Mouse (Mus musculus) stomach, embryonic 16.5 days (tissue): ENCODE measurements around the gene Efhd1. TPM values are rescaled to one million over a fixed set of nuclear protein-coding genes. Genes with fewer than 3 reads are reported as not detected.

ENCODE experiments used
- ATAC-seq: fragments of 200-750 bp; cut with Nextera tagmentation; 2 replicates; pipeline ENCODE4 v1.8.0; 2017; ENCODE audit warnings: moderate number of reproducible peaks, moderate TSS enrichment; ENCODE audit not compliant: insufficient read depth, low FRiP score
- H3K27ac ChIP-seq: fragments of 300-500 bp; sonication (generic); 2 replicates; pipeline ENCODE4 v1.5.1; 2014; ENCODE audit warnings: low read length
- H3K27me3 ChIP-seq: fragments of 300-500 bp; sonication (generic); 2 replicates; pipeline ENCODE4 v1.6.1; 2014; ENCODE audit warnings: low read length, control low read depth, mixed read lengths; ENCODE audit not compliant: control insufficient read depth, insufficient read depth
- H3K36me3 ChIP-seq: fragments of 300-500 bp; sonication (generic); 2 replicates; pipeline ENCODE4 v1.6.1; 2014; ENCODE audit warnings: low read length; ENCODE audit not compliant: control insufficient read depth, insufficient read depth
- H3K4me1 ChIP-seq: fragments of 300-500 bp; sonication (generic); 2 replicates; pipeline ENCODE4 v1.6.1; 2014; ENCODE audit warnings: low read length, control low read depth, mixed read lengths; ENCODE audit not compliant: control insufficient read depth, insufficient read depth
- H3K4me2 ChIP-seq: fragments of 300-500 bp; sonication (generic); 2 replicates; pipeline ENCODE4 v1.6.1; 2014; ENCODE audit warnings: low read depth, low read length, mixed read lengths
- H3K4me3 ChIP-seq: fragments of 300-500 bp; sonication (generic); replicated peaks from 2 replicates; pipeline ENCODE4 v1.5.1; 2014; ENCODE audit warnings: mild to moderate bottlenecking, low read length
- H3K9ac ChIP-seq: fragments of 300-500 bp; sonication (generic); 2 replicates; pipeline ENCODE4 v1.6.1; 2014; ENCODE audit warnings: low read length
- H3K9me3 ChIP-seq: fragments of 300-500 bp; sonication (generic); replicated peaks from 2 replicates; pipeline ENCODE4 v1.6.1; 2016; ENCODE audit warnings: low read length, control low read depth; ENCODE audit not compliant: control insufficient read depth
- WGBS: fragments of 180-500 bp; shearing (Covaris S2); extraction: QIAGEN DNeasy Blood & Tissue Kit; methylation state at CpG from one replicate; pipeline ENCODE4 v1.1.7; 2014; 5-methylcytosine and 5-hydroxymethylcytosine counted together
- polyA plus RNA-seq: library from polyadenylated mRNA; unstranded; fragments of >200 nt; fragmentation: Nextera tagmentation; extraction: Ambion mirVana; gene quantifications from 2 replicates; pipeline ENCODE4 v1.2.1, GENCODE M21; 2015

Efhd1 gene
- polyA plus RNA-seq, 1 experiment from 2014 or later: 0.46 TPM

DNA sequence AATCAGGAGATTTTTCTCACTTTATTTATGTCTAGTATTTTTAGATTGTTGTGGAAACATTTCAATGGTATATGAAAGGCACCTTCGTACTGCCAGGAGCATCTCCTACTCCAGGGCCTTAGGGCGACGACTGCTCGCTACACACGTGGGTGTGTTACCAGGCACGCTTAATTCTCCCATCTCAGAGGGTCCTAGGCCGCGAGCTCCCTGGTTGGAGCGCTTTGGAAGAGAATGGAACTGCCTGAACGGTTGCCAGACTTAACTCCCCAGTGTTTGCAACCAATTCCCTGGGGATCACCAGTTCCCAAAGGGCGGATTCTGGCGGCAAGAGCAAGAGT lies 398 bp upstream of the Efhd1 start:
- Histone ChIP-seq H3K27me3 (peaks cover 76% of the 10 kb centered on the region), H3K4me1 (peaks cover 12% of the 10 kb centered on the region), H3K27ac (no peak overlapping the region), H3K9me3 (no peaks in the 10 kb centered on the region), H3K4me2 (peak overlapping the region; percentile 98), H3K36me3 (no peaks in the 10 kb centered on the region), H3K9ac (no peak overlapping the region; the same call in 1 of the 2 replicates), H3K4me3 (peak overlapping the region; percentile 53)
- no peak for ATAC-seq
- WGBS: 3% methylated on average over 12 of the region's 12 CpGs

DNA sequence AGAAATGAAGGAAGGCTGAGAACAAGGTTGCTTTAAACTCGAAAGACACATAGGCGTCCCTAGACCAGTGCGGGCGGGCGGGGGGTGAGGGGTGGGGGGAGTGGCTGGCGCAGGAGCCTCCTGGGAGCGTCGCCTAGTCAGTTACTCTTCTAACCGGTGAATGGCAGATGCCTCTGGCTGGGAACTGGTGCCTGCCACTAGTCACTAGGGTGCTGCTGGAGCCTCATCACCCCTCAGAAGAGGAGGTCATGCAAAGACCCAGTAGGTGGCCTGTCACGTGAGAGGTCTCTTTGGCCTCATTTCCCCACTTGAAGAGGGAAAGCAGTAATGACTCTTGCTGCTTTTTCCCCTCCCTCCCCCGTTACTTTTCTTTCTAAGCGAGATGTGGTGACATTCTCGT lies 1.0 kb downstream of the Efhd1 start:
- no peak for ATAC-seq
- peaks cover 64% of the 10 kb centered on the region for H3K27me3 ChIP-seq
- no peak overlapping the region for H3K9ac ChIP-seq
- no peaks in the 10 kb centered on the region for H3K36me3 ChIP-seq
- peak overlapping the region; percentile 53 for H3K4me3 ChIP-seq
- no peaks in the 10 kb centered on the region for H3K9me3 ChIP-seq
- H3K4me2 ChIP-seq: peak overlapping the region; percentile 98
- no peak overlapping the region for H3K27ac ChIP-seq
- H3K4me1 ChIP-seq: peaks cover 12% of the 10 kb centered on the region
- WGBS: 3% methylated on average over 13 of the region's 13 CpGs

DNA sequence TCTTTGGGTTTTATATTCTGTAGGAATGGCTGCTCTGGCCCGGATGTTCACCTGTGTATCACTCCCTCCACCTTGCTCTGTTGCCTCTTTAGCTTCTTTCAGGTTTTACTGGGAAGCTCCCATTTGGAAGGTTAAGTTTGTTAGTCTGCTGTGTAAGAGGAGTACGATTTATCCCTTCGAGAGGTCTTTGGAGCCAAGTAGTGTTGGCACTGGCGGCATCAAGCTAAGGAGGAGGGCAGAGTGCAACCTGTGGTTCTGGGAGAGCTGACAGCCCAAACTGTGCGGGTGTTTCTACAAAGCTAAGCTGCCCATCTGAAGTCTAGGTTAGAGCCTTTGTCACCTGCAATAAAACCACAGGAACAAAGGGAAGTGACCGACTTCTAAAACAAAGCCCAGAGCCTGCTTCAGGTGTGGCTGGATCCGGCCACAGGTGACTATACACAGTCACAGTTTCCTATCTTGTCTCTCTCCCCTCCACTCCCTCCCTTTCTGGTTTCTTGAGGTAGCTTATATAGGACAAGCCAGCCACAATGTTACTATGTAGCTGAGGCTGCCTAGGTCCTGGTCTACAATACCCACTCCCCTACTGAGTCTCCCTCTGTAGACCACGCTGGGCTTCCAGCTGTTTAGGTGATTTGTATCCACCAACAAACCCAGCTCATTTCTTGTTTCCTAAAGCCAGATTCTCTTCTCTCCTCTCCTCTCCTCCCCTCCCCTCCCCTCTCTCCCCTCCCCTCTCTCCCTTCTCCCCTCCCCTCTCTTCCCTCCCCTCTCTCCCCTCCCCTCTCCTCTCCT lies 2.3 kb downstream of the Efhd1 start:
- H3K27me3 ChIP-seq: peaks cover 55% of the 10 kb centered on the region
- WGBS: 25% methylated on average over 8 of the region's 8 CpGs

DNA sequence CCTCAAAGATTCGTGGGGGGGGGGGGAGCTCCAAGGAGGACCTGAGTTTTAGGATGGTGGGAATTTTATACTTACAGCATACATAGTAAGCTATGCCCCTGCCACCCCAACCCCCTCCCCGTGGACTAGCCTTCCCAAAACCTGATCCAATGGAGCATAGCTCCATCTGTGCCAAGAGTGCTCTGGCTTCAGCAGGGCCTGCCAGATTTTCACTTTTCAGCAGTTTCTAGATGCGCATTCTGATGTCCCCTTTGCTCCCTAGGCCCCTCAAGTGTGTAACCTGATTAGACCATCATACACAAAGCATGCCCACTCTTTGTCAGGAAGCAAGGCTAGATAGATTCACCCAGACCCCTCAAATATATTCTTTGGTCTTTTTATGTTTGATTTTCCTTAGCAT lies 6.0 kb downstream of the Efhd1 start:
- H3K9ac ChIP-seq: no peak overlapping the region
- H3K4me3 ChIP-seq: no peak overlapping the region
- H3K9me3 ChIP-seq: no peaks in the 10 kb centered on the region
- H3K4me1 ChIP-seq: peaks cover 7% of the 10 kb centered on the region; the same call in 1 of the 2 replicates
- no peaks in the 10 kb centered on the region for H3K36me3 ChIP-seq
- no peak for ATAC-seq
- H3K4me2 ChIP-seq: no peak overlapping the region
- peaks cover 21% of the 10 kb centered on the region for H3K27me3 ChIP-seq
- H3K27ac ChIP-seq: no peak overlapping the region
- WGBS: 39% methylated on average over 3 of the region's 3 CpGs

More for the DNA sequence above, 2.3 kb downstream of the Efhd1 start:
- no peak overlapping the region for H3K4me2 ChIP-seq
- no peak overlapping the region for H3K4me3 ChIP-seq
- H3K4me1 ChIP-seq: peaks cover 17% of the 10 kb centered on the region
- H3K36me3 ChIP-seq: no peaks in the 10 kb centered on the region
- no peak overlapping the region for H3K9ac ChIP-seq
- ATAC-seq: no peak
- H3K9me3 ChIP-seq: no peaks in the 10 kb centered on the region
- no peak overlapping the region for H3K27ac ChIP-seq

DNA sequence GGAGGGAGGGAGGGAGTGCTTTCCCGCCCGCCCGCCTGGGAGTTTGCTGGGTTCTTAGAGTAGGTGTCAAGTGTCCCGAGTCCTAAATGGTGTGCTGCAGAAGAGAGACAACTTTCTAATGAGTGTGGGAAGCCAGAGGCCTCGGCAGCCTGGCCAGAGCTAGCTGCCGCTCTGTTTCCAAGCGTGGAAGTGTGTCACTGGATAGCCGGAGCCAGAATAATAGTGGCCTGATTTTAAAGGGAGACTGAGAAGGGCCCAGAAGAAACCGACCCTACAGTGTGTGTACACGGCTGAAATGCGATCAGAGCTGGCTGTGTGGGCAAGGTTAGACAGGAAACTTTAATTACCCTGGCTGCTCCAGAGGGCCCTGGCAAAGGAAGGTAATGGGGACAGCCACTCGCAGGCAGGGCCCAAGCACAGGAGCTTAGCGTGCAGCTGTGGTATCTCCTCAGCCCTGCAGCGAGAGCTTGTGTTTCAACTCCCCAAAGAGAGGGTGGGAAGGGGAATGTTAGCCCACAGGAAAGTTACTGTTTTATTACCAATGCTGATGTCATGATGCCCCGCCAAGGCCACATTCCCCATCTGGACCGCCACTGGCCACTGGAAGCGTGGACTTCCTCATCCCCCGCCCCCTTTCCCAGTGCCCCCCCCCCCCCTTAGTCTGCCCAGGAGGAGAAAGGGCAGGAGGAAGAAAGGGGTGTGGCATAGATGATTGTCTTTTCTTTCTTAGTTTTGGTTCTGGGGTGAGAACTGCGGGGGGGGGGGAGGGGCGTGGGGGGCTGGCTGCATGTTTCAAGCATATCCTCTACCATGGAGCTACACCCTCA lies 6.7 kb downstream of the Efhd1 start:
- Histone ChIP-seq H3K4me3 (no peak overlapping the region), H3K4me1 (peaks cover 5% of the 10 kb centered on the region; the same call in 1 of the 2 replicates), H3K27me3 (peaks cover 15% of the 10 kb centered on the region), H3K36me3 (no peaks in the 10 kb centered on the region), H3K9ac (no peak overlapping the region), H3K4me2 (no peak overlapping the region; the same call in 1 of the 2 replicates), H3K9me3 (no peaks in the 10 kb centered on the region), H3K27ac (peak overlapping the region; percentile 27; the same call in 1 of the 2 replicates)
- ATAC-seq: no peak
- 18% methylated on average over 19 of the region's 20 CpGs for WGBS

DNA sequence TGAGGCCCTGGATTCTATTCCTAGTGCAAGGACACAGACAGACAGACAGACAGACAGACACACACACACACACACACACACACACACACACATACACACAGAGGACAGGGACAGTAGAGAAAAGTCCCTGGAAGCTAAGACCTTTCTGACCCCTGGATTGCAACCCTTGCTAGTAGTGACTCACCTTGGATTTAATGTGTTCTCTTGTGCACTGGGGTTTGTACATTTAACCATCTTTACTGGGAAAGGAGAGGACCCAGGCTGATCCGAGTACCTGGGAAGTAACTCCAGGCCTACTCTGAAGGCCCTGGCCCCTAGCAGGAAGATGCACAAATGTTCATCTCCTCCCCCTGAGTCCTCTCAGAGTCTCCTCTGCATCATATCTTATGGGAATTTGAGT lies 7.4 kb downstream of the Efhd1 start:
- WGBS: 74% methylated on average over 1 of the region's 1 CpGs
- Histone ChIP-seq H3K36me3 (no peaks in the 10 kb centered on the region), H3K9ac (no peak overlapping the region), H3K27me3 (peaks cover 7% of the 10 kb centered on the region), H3K4me3 (no peak overlapping the region), H3K4me2 (no peak overlapping the region), H3K4me1 (peaks cover 5% of the 10 kb centered on the region; the same call in 1 of the 2 replicates), H3K9me3 (no peaks in the 10 kb centered on the region), H3K27ac (no peak overlapping the region)
- no peak for ATAC-seq

DNA sequence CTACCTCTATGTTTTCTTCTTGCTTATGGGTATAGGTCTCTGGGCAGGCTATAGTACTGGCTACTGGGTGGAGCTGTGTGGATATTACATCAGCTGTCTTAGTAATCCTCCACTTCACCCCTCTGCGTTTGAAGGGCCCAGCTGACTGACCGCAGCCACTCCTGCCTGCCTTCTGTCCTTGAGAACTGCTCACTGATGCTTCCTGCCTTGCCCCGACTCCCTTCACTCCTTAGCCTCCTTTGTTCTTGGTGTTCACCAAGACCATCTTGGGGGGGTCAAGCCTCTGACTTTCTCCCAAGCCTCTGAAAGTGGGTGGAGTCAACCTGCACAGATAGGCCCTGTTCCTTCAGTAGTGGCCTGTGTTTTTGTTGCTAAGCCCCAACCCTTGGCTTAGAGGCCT lies 8.3 kb downstream of the Efhd1 start:
- H3K27me3 ChIP-seq: peaks cover 5% of the 10 kb centered on the region; the same call in 1 of the 2 replicates
- H3K9me3 ChIP-seq: no peaks in the 10 kb centered on the region
- WGBS: 64% methylated on average over 3 of the region's 3 CpGs
- no peaks in the 10 kb centered on the region for H3K36me3 ChIP-seq
- no peak overlapping the region for H3K27ac ChIP-seq
- H3K9ac ChIP-seq: no peak overlapping the region
- no peak for ATAC-seq
- no peak overlapping the region for H3K4me3 ChIP-seq
- peaks cover 5% of the 10 kb centered on the region; the same call in 1 of the 2 replicates for H3K4me1 ChIP-seq
- H3K4me2 ChIP-seq: no peak overlapping the region

DNA sequence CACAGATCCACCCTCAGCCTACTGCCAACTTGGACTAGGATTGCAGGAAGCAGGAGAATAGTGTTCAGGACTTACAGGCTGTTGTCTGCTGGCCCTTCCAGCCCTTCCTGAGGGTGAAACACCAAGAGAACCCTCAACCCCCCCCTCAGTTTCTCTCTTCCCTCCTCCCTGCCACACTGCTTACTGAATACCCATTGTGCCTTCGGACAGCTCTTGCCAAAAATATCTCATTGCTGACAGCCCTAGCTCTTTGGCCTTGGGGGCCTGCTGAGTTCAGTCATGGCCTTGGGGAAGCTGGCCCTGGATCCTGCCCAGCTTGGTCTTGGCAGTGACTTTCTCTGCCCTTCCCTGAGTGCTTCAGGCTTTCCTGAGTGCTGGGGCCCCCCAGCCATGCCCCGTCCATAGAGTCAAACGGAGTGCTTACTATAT lies 9.4 kb downstream of the Efhd1 start:
- no peaks in the 10 kb centered on the region for H3K36me3 ChIP-seq
- no peak overlapping the region for H3K4me3 ChIP-seq
- H3K9me3 ChIP-seq: no peaks in the 10 kb centered on the region
- H3K27me3 ChIP-seq: no peaks in the 10 kb centered on the region
- peaks cover 5% of the 10 kb centered on the region; the same call in 1 of the 2 replicates for H3K4me1 ChIP-seq
- peak; percentile 28; the same call in 1 of the 2 replicates for ATAC-seq
- no peak overlapping the region for H3K9ac ChIP-seq
- H3K27ac ChIP-seq: no peak overlapping the region
- no peak overlapping the region for H3K4me2 ChIP-seq
- 58% methylated on average over 3 of the region's 3 CpGs for WGBS

DNA sequence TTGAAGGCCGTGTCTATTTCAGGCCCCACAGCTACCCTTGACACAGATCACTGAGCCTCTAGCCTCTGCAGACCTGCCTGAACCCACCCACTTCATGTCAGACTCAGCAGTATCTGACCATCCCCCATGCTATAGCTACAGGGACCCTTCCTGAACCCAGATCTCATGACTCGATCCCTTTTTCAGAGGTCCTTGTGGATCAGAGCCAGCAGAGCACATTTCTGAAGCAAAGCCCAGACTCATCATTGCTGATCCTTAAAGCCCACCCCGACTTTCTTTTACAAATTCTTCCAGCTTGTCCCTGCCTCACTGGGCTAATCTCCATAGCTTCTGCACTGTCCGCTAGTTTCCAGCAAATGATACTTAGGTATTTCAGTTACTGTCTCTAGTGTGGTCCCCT lies 10.0 kb downstream of the Efhd1 start:
- Histone ChIP-seq H3K36me3 (no peaks in the 10 kb centered on the region), H3K4me3 (no peak overlapping the region), H3K27me3 (no peaks in the 10 kb centered on the region), H3K4me1 (peaks cover 5% of the 10 kb centered on the region; the same call in 1 of the 2 replicates), H3K4me2 (no peak overlapping the region), H3K9me3 (no peaks in the 10 kb centered on the region), H3K27ac (no peak overlapping the region), H3K9ac (no peak overlapping the region)
- ATAC-seq: no peak
- 64% methylated on average over 4 of the region's 4 CpGs for WGBS
